Mouse (Mus musculus) embryonic fibroblast, embryonic 13.5 days (primary cell): ENCODE results near the gene Kcnh3.

Source experiments
- CTCF ChIP-seq: IDR thresholded peaks from 2 replicates; pipeline ENCODE4 v1.5.1; 2011; ENCODE audit warnings: mild to moderate bottlenecking, control low read depth, low read length, moderate library complexity, borderline replicate concordance; ENCODE audit not compliant: insufficient read depth
- POLR2A ChIP-seq: IDR thresholded peaks from 2 replicates; pipeline ENCODE4 v1.6.1; 2011; ENCODE audit warnings: low read depth, mild to moderate bottlenecking, control low read depth, low read length, moderate library complexity

DNA sequence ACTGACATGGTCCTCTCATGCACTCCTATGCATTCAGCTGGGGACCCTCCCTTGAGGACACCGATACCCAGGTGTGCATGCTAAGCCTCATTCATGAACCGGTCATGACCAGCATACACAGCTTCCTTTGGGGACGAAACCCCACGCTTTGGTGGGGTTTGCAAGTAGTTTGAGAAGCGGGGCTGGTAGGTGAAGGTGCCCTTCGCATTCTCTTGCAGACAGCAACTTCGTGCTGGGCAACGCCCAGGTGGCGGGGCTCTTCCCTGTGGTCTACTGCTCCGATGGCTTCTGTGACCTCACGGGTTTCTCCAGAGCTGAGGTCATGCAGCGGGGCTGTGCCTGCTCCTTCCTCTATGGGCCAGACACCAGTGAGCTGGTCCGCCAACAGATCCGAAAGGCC is 1.4 kb downstream of the Kcnh3 start:
- TF ChIP-seq POLR2A (no peak), CTCF (no peak)
